Comparison of ENCODE assay signal across 15 mouse cellular contexts in genomic region chr15:81529002-81529401, GRCm38 (mm10).
"Had no signal": no experiment of that assay in that cellular context is flagged by ENCODE, and none has a peak within 500 bp of the region (broad histone marks: within the 10 kb centered on the region; RNA-seq: fewer than 3 reads in every experiment).

No protein-coding gene starts in this region.

- H3K4me3 ChIP-seq: kidney, embryonic 15.5 days; limb, embryonic 13.5 days; megakaryocyte, embryonic 14.5 days; midbrain, embryonic 15.5 days; neural tube, embryonic 12.5 days; stomach, embryonic 15.5 days had no signal

- H3K4me1 ChIP-seq: limb, embryonic 13.5 days; neural tube, embryonic 12.5 days; stomach, embryonic 15.5 days had no signal

- DNase-seq: kidney, adult 2 months; kidney, postnatal 14 days; left cerebral cortex, postnatal 4 days; right cerebral cortex, postnatal 4 days; spleen, adult 18-20 months; thymus, adult 2 months; thymus, postnatal 36 days had no signal

- H3K36me3 ChIP-seq: kidney, embryonic 15.5 days; limb, embryonic 13.5 days; midbrain, embryonic 15.5 days; neural tube, embryonic 12.5 days; stomach, embryonic 15.5 days had no signal

- H3K9me3 ChIP-seq: kidney, embryonic 15.5 days; limb, embryonic 13.5 days; megakaryocyte, embryonic 14.5 days; midbrain, embryonic 15.5 days; neural tube, embryonic 12.5 days; stomach, embryonic 15.5 days had no signal

- H3K27ac ChIP-seq: kidney, embryonic 15.5 days; limb, embryonic 13.5 days; macrophage; midbrain, embryonic 15.5 days; neural tube, embryonic 12.5 days; stomach, embryonic 15.5 days had no signal

- H3K4me2 ChIP-seq: kidney, embryonic 15.5 days; limb, embryonic 13.5 days; midbrain, embryonic 11.5 days; midbrain, embryonic 15.5 days; neural tube, embryonic 12.5 days; stomach, embryonic 15.5 days had no signal

- ATAC-seq: midbrain, embryonic 15.5 days had no signal

- H3K27me3 ChIP-seq: kidney, embryonic 15.5 days; limb, embryonic 13.5 days; midbrain, embryonic 15.5 days; neural tube, embryonic 12.5 days; stomach, embryonic 15.5 days had no signal

- H3K9ac ChIP-seq: kidney, embryonic 15.5 days; limb, embryonic 13.5 days; midbrain, embryonic 15.5 days; neural tube, embryonic 12.5 days; stomach, embryonic 15.5 days had no signal
